Mouse (Mus musculus) colon, adult 2 months (tissue): ENCODE measurements around the gene Zfp282. TPM values are rescaled to one million over a fixed set of nuclear protein-coding genes. Genes with fewer than 3 reads are reported as not detected.

ENCODE experiments used
- polyA plus RNA-seq: library from polyadenylated mRNA; depleted of rRNA; stranded (reverse); fragments of >200 nt; gene quantifications from 2 replicates; pipeline ENCODE4 v1.2.3, GENCODE M21; 2012; rRNA removed

Zfp282 gene
- polyA plus RNA-seq: 8.5 and 9.9 TPM in 2 replicates

DNA sequence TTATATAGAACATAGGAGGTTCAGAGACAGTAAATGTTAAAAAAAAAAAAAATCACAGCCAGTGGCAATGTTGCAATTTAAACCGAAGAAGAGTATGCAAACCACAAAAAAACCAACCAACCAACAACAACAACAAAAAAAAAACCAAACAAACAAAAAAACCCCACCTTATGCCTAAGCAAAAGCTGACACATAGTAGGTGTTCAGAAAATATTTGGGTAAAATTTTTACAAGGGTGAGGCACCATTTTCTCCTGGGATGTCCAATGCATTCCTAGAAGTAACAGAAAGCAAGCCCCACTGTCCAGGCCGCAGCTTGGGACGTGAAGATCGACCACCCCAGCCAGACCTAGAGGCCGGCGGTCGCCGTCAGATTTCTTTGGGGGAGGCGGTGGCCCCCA, at the start of gene Zfp282:
Gene Zfp282 (plus strand): TSS at position 147 of the 400 bp plus-strand sequence.

DNA sequence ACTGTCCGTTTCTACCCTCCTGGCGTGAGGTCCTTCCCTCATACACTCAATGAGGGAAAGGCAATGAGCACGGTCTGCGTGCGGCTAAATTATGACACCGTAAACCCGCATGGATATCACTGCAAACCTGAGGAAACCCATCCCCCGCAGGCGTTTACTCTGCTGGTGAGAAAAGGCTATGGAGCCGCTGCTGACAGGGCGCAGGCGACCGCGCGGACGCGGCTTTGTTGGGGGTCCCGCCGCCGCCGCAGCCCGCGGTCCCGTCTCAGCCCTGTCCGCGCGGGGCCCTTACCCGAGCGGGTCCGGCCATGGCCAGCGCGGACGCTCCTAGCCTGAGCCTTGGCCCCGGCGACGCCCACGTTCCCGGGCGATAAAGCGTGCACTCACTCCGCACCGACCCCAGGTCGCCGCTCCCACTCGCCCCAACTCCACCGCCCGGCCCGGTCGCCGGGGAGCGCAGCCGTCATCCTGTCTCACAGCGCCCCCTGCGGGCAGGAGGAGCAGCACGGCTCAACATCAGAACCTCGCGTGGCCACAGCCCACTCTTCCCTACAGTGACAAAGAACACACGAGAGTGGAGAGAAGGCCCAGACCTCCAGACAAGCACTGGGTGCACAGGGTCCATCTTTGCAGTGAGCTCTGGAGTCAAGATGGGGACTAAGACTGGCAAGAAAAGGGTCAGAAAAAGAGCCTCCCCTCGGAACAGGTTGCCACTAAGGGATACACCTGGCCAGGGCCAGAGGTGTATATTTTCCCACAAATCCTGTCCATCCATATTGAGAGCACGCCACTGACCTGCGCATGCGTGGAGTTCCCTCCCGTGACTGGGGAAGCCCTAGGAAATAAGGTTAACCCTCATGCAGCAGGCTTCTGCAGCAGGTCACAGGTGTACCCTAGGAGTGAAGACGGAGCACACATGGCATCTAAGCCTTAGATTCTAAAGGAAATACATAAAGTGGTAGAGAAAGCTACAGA, 46.6 kb upstream of the Zfp282 start, which contains the start of gene Zfp786:
Gene Zfp786 (minus strand): TSS at position 764 of the 975 bp plus-strand sequence.

DNA sequence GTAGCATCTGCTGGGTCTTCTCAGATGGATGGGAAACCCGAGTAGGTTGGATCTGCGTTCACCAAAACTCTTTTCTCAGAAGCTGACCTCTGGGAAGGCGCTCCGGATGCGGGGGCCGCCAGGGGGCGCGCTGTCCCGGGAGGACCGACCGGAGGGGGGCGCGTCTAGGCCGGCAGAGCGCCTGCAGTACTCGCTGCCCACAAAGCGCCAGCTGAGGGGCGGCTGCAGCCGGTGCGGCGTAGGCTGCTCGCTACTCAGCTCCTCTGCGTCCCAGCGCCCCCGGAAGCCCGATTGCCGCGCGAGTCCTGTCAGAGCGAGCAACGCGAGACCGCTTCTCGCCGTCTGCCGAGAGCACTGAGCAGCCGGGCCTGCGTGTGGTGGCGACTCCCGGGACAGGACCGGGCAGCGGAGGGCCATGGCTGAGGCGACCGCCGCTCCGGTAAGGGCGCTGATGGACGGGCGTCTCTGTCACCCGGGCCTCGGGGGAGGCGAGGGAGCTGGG, 41.5 kb upstream of the Zfp282 start, which contains the start of gene Zfp398:
Gene Zfp398 (plus strand): TSS at position 180 of the 502 bp plus-strand sequence.

DNA sequence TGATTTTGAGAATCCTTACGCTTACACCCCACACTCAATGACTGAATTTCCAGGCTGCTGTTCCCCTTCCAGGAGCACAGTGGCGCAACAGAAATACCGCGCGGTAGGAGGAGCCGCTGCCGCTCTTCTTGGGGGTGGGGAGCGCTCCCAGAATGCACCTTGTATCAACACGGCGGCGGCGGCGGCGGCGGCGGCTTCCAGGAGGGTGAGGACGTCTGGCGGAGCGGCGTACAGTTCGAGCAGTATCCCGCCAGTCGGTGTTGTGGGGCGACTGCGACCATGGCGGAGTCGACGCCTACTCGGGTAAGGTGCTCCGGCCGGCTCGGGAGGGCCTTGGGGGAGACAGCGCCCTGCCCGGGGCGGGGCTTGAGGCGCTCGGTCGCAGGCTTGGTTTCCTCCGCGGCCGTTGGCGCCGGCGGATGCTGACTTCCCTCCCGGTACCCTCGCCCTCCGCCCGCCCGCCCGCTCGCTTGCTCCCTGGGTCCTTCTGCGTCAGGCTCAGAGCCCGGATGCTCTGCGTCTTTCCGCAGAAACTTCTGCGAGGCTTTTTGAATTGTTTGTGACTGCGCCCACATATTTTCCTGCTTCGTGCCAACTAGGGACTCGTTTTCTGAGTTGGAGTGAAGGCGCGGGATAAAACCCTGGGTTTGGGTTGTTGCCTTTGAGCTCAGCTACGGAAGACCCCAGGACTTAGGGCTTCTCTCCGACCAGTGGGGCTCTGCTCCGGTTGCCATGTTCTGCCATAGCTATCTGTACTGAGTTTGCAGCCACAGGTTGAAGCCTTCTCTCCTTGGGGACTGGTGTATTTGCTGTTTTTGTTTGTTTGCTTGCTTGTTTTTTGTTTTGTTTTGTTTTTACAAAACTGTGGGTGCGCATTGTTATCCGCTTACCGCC, 43.7 kb downstream of the Zfp282 start, which contains the start of gene Zfp212:
Gene Zfp212 (plus strand): TSS at position 30 of the 894 bp plus-strand sequence.

DNA sequence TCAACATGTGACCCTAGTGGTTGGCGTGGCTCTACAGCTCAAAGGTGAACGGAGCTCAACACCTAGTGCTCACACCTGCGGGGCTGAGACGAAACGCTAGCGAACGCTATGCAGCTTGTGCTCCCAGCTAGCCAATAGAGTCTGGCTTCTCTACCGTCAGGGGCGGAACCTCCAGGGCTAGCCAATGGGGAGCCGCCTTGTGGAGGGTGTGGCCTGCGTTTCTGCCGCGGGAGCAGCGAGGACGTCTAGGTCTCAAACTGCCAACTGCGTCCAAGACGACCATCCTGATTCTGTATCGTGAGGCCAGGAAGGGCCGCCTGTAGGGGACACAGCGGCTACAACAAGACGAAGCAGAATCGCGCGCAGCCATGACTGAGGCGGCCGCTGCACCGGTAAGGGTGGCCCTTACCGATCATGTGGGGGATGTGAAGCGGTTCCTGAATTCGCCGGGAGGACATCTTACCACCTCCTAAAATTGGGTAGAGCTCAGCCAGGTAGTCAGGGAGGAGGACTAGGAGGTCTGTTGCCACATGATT, 76.3 kb downstream of the Zfp282 start, which contains the start of gene Zfp956:
Gene Zfp956 (plus strand): TSS at position 200 of the 536 bp plus-strand sequence.

Other genes with a start within 250 kb of the Zfp282 start
- gene Pdia4, start 63.8 kb upstream of the Zfp282 start, polyA plus RNA-seq: 23.6 and 29.1 TPM in 2 replicates
- gene Zfp786, start 46.3 kb upstream of the Zfp282 start, polyA plus RNA-seq: 0.30 and 0.47 TPM in 2 replicates
- gene Zfp398, start 41.5 kb upstream of the Zfp282 start, polyA plus RNA-seq: 7.5 and 9.3 TPM in 2 replicates
- gene Zfp212, start 43.3 kb downstream of the Zfp282 start, polyA plus RNA-seq: 8.6 and 10.0 TPM in 2 replicates
- gene Zfp956, start 76.2 kb downstream of the Zfp282 start, polyA plus RNA-seq: 10.7 and 11.0 TPM in 2 replicates
- 21.7 and 25.3 TPM in 2 replicates for gene Zfp777, start 171.7 kb downstream of the Zfp282 start, polyA plus RNA-seq
- 23.6 and 24.7 TPM in 2 replicates for gene Zfp746, start 209.4 kb downstream of the Zfp282 start, polyA plus RNA-seq